Mouse (Mus musculus) adrenal gland, postnatal 36 days (tissue): Measurements from ENCODE around the gene Etv3. TPM values are rescaled to one million over a fixed set of nuclear protein-coding genes. Genes with fewer than 3 reads are reported as not detected.
"Not testable (repeated sequence)": the region's sequence is repeated elsewhere in the genome, so short reads cannot be mapped to it uniquely, and the experiment has no call there.

ENCODE experiments used
- DNase-seq, 2 experiments: peaks; one replicate each; pipeline ENCODE4 v3.0.0; 2021; ENCODE audit warnings: mixed read lengths in 1 of 2
- total RNA-seq, 2 experiments: library from RNA; stranded (reverse); gene quantifications; 2 replicates each; pipeline ENCODE4 v1.2.3; 2021

Gene Etv3
- total RNA-seq, 2 experiments from 2014 or later = 22.0 to 24.7 TPM

- no peak for DNase-seq
Observed at GRCm38 (mm10) chr3:87518425-87518824, 6.8 kb upstream of the Etv3 start.

GRCm38 (mm10) chr3:87521126-87521525, 4.1 kb upstream of the Etv3 start:
- no peak for DNase-seq

- DNase-seq = no peak
Observed at GRCm38 (mm10) chr3:87521833-87522232, 3.4 kb upstream of the Etv3 start.

- no peak for DNase-seq
Observed at GRCm38 (mm10) chr3:87523701-87524100, 1.5 kb upstream of the Etv3 start.

GRCm38 (mm10) chr3:87525837-87526570, 797 bp downstream of the Etv3 start:
- DNase-seq = peak in 1 of 2 experiments; percentile 17

GRCm38 (mm10) chr3:87527139-87527538, 1.9 kb downstream of the Etv3 start:
- DNase-seq = no peak

GRCm38 (mm10) chr3:87528021-87528420, 2.8 kb downstream of the Etv3 start:
- DNase-seq = no peak

GRCm38 (mm10) chr3:87528841-87529240, 3.6 kb downstream of the Etv3 start:
- DNase-seq = no peak

- DNase-seq = no peak
Observed at GRCm38 (mm10) chr3:87529568-87529967, 4.4 kb downstream of the Etv3 start.

- no peak for DNase-seq
Observed at GRCm38 (mm10) chr3:87530234-87530633, 5.0 kb downstream of the Etv3 start.

GRCm38 (mm10) chr3:87533667-87534378, 8.6 kb downstream of the Etv3 start:
- DNase-seq = no peak

- DNase-seq = no peak
Observed at GRCm38 (mm10) chr3:87538034-87538433, 12.8 kb downstream of the Etv3 start.

GRCm38 (mm10) chr3:87540028-87540675, 14.9 kb downstream of the Etv3 start:
- DNase-seq = no peak

- DNase-seq = no peak
Observed at GRCm38 (mm10) chr3:87540714-87541113, 15.5 kb downstream of the Etv3 start.

- no peak for DNase-seq
Observed at GRCm38 (mm10) chr3:87542481-87543215, 17.4 kb downstream of the Etv3 start.

GRCm38 (mm10) chr3:87545554-87545953, 20.3 kb downstream of the Etv3 start:
- no peak for DNase-seq

GRCm38 (mm10) chr3:87546291-87546721, 21.1 kb downstream of the Etv3 start:
- no peak for DNase-seq

- DNase-seq = no peak
Observed at GRCm38 (mm10) chr3:87549908-87550307, 24.7 kb downstream of the Etv3 start.

- DNase-seq = no peak
Observed at GRCm38 (mm10) chr3:87552327-87552726, 27.1 kb downstream of the Etv3 start.

- peak; percentile 23 to 45 for DNase-seq
Observed at GRCm38 (mm10) chr3:87553196-87553935, 28.2 kb downstream of the Etv3 start.

- not testable (repeated sequence) for DNase-seq
Observed at GRCm38 (mm10) chr3:87554859-87555258, 29.7 kb downstream of the Etv3 start.

GRCm38 (mm10) chr3:87556109-87556531, 30.9 kb downstream of the Etv3 start:
- no peak for DNase-seq
